Mouse (Mus musculus): Measurements from ENCODE around the gene Spata31d1a.

DNA sequence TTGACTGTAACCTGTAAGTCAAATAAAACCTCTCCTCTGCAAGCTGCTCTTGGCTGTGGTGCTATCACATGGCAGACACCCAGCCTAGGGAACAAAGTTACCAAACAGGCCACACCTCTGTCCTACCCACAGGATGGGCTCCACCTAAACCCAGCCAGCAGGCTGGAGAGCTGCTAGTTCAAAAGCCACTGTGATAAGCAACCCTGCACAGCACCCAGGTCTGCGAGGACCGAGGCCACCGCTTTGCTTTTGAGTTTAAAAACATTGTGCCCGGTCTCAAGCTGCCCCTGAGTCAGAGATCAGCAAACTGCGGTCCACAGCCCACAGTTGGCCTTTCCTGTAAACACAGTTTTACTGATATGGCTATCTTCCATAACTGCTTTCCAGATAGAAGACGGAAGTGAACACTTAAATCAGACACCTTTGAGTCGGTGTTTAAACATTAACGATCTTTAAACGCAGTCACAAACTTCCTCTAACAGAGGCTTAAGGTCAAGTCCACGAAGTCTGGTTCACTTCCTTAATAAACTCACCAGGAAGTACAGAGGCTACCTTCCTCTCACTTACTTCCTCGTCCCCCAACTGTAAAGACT lies 41.5 kb downstream of the Spata31d1a start:
- no peak for TF ChIP-seq CTCF (IDR thresholded peaks at IDR 0.05)
- TF ChIP-seq EP300 (IDR thresholded peaks at IDR 0.05) = peak; percentile 56
